Mouse (Mus musculus): ENCODE results near the gene Fam210b.
"Not testable (repeated sequence)": the region's sequence is repeated elsewhere in the genome, so short reads cannot be mapped to it uniquely, and the experiment has no call there.

Fam210b gene

DNA sequence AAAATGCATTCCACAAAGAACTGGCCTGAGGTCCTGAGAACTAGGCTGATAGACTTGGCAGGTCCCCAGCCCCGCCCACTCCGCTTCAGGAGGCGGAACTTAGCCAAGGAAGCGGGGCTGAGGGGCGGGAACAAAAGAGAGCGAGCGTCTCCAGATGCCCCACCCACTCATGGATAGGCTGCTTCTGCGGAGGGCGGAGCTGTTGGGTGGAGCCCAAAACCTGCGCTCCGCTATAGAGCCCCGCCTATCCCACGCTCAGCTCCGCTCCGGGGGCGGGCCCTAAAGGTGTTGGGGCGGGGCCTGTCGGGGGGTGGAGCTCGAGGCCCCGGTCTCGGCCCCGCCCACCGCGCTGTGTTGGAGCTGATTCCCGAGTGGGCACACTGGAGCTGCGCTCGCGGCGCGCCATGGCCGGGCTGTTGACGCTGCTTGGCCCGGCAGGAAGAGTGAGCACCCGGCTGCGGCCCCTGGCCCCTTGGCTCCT lies at the start of gene Fam210b:
Fam210b (plus strand) TSS at position 308 of the 481 bp plus-strand sequence.
- DNase-seq, result peak; percentile 90 to 92

DNA sequence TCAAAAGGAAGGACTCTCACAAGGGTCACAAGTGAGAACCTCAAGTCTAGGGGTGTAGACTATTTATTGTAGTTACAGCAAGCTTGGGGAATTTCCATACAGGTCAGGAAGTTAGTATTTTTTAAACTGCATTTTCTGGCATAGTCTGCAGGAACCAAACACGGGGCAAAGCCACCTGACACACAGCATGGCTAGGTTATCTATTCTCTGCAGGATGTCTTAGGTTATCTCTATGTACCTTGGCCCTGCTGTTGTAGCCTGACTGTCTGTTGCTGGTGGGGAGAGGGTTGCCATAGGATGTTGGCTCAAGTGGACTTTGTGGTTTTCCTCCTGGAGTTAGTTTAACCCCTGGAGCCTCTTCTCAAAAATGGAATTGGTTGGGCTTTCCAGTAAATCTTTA lies 47.3 kb upstream of the Fam210b start:
- DNase-seq, result no peak

DNA sequence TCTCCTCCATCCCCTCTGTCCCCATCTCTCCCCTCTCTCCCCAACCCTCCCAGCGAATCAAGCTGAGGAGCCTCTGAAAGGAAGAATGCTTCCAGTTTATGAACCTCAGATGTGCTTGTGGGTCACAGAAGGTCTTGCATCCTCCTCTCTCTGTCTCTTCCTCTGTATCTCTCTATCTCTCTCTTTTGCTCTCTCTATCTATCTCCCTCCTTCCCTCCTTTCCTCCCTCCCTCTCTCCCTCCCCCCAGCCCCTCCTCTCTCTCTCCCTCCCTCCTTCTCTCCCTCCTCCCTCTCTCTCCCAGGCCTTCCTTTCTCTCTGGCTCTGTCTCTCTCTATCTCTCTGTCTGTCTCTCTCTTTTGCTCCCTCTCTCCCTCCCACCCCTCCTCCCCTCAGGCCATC lies 46.8 kb upstream of the Fam210b start:
- no peak for DNase-seq

DNA sequence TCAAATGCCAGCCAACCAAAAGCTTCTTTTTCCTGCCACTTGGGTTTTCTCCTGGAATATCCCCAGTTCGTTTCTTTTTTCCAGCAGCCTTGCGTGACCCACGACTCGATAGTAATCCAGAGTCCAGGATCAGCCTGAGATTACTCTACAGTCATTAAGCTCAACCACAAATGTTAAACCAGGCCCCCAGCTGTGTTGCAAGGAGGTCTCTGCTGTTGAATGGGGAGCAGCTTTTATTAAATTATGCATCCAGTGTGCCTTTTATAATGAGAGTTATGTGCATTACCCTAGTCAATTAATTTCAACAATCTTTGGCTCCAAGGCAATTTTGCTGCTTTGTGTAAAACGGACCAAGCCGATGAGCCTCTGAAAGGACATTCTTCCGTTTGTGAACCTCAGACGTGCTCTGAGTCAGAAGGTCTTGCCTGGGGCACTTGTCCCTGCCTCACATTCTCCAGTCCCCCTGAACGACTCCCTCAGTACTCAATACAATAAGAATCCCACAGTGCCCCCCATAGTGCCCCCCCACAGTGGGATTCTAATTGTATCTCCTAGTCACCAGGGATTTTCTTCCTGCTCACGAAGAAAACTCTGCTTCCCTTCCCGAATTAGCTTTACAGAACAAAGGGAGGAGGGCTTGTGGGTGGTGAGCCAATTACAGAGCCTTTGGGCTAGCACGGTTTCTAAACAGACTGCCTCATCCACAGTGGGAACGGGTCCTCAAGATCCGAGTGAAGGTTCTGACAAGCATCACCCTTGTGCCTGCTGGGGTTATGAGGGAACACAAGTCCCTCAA lies 46.0 kb upstream of the Fam210b start:
- DNase-seq, result no peak

DNA sequence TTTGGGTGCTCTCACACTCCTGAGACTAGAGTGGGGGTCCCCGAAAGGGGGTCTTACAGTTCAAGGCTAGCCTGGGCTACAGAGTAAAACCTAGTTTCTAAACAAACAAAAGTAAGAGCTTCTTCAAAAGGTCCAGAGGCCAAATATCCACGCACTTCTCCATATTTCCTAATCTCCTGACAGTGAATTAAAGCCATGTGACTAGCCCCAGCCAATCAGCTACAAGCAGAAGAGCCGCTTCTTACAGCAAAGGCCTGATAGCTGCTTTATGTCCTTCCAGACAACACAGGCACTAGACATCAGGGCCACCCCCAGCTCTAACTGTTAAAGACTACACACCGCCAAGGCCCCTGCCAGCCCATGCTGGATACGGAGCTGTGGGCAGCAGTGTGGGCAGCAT lies 43.0 kb upstream of the Fam210b start:
- no peak for DNase-seq

DNA sequence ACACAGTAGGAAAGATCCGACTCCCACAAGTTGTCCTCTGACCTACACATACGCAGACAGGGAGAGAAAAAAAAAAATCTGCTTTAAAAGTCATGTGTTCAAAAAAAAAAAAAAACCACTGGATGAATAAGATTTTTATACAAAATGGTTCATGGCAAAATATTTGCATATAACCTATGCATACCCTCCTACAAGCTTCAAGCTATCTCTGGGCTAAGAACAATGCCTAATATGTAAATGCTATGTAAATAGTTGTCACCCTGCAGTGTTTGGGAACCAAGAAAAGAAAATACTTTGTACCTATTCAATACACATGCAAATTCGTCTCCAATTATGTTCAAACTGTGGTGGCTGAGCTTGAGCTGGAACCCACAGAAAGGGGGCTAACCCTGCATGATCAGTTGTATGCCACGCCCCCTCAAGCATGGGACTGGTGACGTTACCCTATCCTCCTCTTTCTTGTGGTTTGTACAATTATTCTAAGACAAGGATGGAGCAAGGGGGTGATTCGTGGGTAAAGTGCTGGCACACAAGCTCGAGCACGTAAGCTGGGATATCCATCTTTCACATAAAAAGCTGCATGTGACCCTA lies 41.2 kb upstream of the Fam210b start:
- no peak for DNase-seq

DNA sequence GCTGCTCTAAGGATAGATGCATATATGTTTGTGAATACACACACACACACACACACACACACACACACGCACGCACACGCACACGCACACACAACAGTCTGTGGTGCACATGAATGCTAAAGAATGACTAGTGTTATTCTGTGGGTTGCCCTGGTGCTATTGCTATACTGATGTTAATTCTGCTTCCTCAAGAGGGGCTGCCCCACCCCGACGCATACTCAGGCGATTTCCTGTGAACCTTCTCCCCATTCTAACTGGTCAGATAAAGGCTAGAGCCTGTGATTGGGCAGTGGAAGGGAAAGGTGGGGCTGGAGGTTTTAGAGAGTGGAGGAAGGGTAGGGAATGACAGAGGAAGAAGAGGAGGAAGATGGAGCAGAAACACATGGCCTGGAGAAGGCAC lies 39.8 kb upstream of the Fam210b start:
- DNase-seq, result not testable (repeated sequence)

DNA sequence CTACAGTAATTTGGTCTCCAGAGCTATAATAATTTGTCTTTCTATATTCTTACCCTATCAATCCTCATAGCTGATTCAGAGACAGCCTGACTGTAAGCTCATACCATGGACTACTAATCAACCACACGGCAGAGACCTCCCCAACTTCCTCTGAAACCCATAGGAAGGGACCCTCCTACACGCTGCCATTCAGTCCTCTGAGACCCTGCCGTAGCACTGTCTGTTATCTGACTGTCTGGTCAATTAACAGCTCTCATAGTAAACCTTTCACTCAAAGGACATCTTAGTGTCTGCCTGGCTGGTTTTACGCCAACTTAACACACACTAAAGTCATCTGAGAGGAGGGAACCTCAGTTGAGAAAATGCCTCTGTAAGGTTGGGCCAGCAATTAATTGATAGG lies 38.8 kb upstream of the Fam210b start:
- DNase-seq, result no peak

DNA sequence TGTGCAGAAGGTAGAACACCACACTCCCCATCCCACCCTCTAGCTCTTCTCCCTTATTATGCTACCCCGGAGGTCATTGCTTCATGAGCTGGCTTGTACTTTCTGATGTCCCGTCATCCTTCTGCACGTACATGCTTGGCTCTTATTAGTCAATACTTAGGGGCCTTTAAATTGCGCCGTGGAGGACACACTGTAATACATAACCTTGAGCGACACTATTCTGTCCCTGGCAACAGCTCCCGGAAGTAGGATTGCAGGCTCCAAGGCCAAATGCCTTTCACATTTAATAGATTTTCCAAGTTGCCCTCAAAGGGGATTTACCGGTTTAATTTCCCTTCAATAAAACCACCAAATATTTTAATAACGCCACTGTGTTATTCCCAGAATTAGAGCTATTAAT lies 33.6 kb upstream of the Fam210b start:
- no peak for DNase-seq

DNA sequence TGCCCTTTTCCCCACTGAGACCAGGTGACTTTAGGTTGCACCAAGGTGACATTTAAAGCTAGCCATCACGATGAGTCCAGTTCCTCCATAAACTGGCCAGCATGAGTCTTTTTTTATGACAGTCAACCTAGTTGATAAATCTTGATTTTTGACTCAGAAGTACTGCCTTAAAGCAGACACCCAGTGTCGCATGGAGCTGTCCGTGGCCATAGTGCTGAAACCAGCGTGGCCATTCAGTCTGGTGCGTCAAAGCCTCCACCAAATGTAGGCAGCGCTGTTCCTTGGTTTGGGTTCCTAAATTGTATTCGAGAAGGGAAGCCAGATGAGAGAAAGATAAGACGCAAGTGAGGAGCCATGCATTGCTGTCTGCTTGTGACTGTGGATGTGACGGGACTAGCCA lies 24.5 kb upstream of the Fam210b start:
- no peak for DNase-seq

DNA sequence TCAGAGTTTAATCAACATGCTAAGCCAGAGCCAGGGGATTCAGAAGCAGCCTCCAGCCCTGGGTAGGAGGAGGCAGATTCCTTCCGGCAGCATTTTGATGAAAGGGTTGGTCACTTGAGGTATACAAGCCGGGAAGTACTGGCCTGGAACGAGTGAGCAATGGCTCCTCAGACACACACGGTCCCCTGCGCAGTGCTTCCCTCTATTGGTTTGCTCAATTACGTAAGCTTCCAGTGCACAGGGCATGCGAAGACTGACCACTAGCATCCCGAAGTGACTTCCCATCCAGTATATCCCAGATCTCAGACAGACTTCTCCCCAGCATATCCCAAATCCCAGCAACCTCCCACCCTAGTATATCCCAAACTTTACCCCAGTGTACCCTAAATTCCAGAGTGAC lies 17.1 kb upstream of the Fam210b start:
- DNase-seq, result no peak

DNA sequence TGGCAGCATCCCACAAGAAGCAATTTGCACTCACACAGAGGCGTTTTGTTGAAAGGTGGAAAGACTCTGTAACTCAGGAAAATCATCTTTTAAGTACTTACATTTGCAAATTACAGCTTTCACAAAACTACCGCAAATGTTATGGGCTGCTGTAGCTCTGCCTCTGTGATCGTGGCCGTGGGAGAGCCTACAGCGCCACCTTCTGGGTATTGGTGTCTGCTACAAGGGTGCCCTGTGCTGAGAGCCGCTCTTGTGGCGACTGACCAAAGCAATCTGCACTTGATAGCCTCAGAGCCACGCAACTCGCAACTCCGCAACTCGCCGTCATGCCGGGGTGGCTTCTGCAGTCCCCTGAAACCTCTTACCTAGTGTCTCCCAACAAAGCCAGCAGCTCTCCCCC lies 16.2 kb upstream of the Fam210b start:
- DNase-seq, result peak; percentile 58 to 66

DNA sequence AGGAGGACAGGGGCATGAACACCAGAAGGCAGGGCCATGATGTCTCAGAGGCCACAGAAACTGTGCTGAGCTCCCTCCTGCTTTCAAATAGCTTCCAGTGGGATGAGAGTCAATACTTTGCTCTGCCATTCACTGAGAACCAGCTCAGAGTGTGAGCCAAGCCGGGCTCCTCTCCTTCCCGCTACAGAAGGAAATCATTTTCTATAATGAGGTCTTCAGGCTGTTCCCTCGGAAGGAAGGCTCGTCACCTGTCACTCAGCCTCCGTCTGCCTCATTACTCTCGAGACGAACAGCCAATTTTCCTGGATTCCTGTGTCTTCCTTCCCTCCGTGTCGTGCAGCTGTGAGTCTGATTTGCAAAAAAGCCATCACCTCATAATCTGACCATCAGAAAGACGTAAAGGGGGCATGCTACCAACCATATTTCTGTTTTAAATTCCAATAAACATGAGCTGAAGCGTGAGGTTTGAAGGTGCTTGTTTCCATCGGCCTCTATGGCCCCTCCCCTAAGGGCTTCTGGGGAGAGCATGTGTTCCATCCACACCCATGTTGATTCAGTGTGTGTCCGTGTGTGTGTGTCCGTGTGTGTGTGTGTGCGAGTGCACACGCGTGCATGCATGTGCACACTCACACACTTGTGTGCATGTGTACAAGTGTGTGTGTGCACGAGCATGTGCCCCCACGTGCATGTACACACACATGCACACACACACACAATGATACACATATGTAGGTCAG lies 7.0 kb upstream of the Fam210b start:
- DNase-seq, result no peak

DNA sequence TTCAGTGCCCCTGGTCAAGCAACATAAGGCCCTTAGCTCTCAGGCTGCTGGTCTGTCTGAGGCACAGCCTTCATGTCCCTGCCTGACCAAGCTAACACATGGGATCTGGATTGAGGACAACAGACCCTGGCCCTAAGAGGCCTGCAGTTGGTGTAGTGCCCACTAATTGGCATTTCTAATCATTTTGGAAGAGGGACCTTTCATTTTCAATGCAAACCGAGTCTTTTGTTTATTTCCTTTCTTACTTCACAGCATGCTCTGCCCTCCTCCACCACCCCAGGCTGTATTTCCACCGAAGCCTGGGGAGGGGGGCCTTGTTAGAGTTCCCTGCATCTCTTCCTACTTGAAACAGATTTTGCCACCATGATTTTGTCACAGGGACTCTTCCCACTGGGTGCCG lies 4.4 kb upstream of the Fam210b start:
- no peak for DNase-seq

DNA sequence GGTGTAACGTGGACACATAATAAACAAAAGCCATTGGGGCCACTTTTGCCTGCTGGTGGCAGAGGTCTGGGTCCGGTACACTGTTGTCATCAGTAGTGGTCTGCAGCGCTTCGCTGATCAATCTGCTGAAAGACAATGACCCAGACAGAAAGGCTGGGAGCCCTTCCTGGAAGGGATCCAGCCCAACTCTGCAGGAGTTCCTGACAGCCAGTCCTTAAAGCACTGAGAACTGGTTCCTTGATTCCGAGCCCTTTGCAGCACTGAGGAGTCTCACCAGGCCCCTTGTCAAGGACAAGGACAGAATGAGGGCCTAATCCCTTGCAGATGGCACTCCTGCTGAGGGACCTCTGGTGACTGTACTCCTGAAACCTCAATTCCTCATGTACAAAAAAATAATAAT lies 3.8 kb upstream of the Fam210b start:
- no peak for DNase-seq

DNA sequence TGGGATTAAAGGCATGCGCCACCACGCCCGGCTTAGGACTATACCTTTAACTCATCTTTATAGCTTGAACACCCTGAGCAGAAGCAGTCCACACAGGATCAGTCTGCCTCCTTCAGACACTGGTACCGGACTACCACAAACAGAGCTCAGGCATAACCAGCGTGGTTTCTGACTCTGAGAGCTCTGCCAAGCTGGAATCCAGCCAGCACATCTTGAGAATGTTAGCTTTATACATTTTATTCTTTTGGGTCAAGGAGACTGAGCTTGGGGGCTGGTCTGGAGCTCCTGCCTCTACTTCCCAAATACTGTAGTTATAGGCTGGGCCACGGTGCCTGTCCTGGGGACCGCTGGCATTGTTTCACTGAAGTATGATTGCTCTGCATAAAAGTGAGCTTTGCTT lies 1.6 kb upstream of the Fam210b start:
- DNase-seq, result no peak

DNA sequence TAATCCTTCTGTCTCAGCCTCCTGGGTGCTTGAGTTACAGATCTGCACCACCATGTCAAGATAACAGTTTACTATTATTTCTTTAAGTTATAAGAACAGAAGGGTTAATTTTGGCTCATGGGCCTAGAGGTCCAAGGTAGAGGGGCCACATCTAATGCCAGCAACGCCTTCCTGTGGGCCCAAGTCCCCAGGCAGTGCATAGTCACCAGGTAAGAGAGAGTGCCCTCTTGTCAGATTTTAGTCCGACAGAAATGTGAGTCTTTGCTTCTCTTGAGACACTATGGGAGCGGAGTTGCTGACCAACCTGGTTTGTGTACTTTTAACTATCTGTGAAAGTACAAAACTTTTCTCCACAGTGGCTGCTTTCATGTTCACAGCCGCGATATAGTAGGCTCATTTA lies 696 bp upstream of the Fam210b start:
- DNase-seq, result no peak

DNA sequence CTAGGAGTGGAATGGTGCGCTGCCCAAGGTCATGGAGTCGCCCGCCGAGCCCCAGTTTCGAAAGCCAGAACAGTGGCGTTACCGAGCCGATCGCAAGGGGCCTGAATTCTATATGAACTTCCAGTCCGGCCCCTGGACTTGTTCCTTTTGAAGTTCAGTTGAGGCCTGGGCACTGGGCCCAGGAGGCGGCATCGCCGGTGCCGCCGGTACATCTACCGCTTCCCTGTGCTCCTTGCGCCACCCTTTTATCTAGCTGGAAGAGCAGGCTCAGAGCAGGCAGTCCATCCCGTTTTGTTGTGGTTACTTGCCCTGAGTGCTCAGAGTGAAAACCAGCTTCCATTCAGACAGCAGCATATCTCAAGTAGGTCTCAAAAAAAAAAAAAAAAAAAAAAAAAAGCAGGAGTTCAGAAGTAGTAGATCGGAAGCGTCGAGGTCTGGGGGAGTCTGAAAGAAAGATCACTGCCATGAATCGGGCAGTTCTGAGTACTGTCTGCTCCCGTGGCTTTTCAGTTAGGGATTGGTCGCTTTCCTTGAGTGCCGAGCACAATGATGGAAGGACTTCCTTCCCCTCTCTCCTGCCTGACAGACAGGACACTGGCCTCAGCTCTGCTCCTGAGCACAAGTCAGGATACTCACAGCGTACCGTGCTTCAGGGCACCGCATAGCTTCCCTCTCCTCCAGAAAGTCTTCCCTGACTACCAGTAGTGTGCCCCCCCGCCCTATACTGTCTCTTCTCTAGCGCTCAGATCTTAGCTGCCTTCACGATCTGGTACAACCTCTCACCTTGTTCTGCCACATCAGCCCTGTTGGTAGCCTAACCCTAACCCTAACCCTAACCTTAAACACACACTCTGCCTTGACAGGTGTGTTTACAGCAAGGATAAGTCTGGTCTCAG lies 917 bp downstream of the Fam210b start:
- DNase-seq, result peak; percentile 41 to 42

DNA sequence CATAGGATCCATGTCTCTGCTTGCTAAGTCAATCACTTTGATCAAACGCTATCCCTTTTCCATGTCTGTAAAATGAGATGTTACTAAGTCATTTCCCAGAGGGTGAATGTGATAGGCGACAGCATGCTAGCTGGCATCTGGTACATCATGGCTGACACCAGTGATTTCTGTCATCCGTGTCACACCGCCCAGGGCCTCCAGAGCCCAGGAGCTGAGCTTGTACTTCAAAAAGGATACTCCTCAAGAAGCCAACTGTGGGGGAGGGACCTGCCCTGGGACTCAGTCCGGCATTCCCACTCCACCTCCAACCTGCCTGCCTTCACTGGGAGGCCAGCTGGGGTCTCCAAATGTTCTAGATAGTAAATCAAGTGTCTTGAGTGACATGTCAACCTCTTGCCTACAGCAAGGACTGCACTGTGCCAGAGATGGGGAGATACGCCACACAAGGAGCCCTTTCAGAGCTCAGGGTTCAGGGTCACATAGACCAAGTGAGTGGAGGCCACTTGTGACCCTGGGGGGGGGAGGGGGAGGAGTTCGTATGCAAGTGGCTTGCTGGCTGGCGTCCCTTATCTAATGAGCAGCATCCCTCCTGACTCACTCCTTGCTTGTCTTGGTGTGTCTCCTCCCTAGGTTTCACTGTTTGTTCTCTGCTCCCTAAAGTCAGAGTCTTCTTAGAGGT lies 1.7 kb downstream of the Fam210b start:
- DNase-seq, result no peak

DNA sequence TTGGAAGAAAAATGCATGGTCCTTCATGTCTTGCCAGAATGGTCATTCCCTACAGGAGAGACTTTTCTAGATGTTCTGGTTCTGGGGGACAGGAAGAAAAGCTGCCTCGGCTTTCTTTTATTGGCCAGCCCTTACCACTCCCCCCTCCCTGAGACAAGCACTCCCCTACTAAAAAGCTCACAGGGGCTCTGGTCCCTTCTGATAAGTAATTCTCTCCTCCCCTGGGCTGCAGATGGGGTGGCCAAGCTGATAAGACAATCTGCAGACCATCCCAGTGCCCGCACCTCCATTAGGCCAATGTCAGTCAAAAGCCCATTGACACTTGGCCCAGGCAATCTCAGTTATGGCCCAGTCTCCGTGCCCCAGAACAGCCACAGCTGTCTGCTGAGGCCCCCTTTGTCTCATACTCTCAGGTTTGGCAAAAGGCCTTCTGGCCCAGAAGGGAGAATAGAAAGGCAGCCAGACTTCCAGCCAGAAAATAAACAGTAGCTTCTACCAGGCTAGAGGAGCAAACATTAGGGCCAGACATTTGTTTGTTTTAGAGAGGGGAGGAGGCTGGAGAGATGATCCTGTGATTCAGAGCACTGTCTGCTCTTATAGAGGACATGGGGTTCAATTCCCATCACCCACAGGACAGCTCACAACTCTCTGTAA lies 3.1 kb downstream of the Fam210b start:
- no peak for DNase-seq

DNA sequence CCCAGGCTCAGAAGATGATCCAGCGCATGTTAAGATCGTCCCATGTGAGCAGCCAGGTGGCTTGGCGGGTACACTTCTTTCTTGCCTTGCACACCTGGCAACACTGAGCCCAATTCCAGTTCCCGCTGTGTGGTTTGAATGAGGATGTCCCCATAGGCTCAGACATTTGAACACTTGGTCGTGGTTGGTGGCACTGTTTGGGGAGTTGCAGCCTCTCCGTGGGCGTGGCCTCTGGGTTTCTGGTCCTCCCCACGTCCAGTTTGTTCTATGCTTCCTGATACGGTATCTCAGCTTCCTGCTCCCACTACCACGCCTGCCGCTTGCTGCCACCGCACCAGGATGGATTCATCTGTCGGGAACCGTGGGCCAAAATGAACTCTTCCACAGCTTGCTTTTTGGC lies 4.4 kb downstream of the Fam210b start:
- DNase-seq, result no peak

DNA sequence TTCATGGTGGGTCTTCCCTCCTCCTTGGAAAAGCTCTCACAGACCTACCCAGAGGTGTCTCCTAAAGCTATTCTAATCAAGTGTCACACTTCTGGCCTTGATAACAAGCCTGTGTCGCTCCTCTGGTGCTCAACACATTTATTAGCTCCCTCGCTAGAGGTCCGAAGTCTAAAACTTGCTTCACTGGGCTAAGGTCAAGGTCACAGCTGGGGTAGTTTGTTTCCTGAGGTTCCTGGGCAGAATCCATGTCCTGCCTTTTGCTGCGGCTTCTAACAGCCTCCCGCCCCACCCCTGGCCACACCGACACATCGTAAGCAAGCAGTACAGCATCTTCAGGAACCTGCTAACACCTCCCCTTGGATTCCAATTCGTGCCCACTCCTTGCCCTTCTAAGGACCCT lies 5.4 kb downstream of the Fam210b start:
- no peak for DNase-seq
